Mouse (Mus musculus) bone marrow, adult 2 months (tissue): ENCODE results near the gene Sox5.

Source experiments
- CTCF ChIP-seq: fragments of 200-500 bp; IDR thresholded peaks from 2 replicates; pipeline ENCODE4 v1.5.1; 2011; ENCODE audit warnings: low read length, control low read depth; ENCODE audit not compliant: control insufficient read depth, insufficient read depth
- POLR2A ChIP-seq: fragments of 200-500 bp; IDR thresholded peaks from 2 replicates; pipeline ENCODE4 v1.6.1; 2011; ENCODE audit warnings: low read depth, mild to moderate bottlenecking, control low read depth, low read length, borderline replicate concordance; ENCODE audit not compliant: control insufficient read depth

DNA sequence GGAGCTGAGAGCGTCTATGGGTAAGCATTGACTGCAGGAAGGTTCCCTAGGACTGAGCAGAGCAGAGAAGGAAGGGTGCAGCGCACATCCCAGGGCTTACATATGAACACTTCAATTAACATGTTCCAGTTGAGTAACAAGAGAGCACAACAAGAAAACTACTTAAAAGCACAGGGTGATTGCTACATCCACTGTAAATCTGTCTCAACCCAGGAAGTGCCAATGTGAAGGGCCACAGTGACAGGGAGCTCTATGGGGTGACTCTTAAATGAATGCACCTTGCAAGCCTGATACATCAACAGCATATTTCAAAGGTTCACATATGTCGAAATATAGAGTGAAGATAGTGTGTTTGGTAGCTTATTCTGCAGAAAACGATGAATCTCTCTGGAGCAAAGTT is 880.9 kb downstream of the Sox5 start:
- TF ChIP-seq POLR2A (no peak), CTCF (no peak)
